Mouse (Mus musculus) thymus, adult 2 months (tissue): ENCODE data around the gene Tenm4. TPM values are rescaled to one million over a fixed set of nuclear protein-coding genes. Genes with fewer than 3 reads are reported as not detected.

Experiments used
- DNase-seq: peaks from one replicate; pipeline ENCODE4 v3.0.0; 2021
- H3K27ac ChIP-seq: fragments of 200-500 bp; 2 replicates; pipeline ENCODE4 v1.5.1; 2012; ENCODE audit warnings: low read length, control low read depth; ENCODE audit not compliant: control insufficient read depth, insufficient read depth
- H3K27me3 ChIP-seq: fragments of 200-500 bp; 2 replicates; pipeline ENCODE4 v1.6.1; 2012; ENCODE audit warnings: mild to moderate bottlenecking, low read length, moderate library complexity, mixed read lengths; ENCODE audit not compliant: control insufficient read depth, insufficient read depth
- H3K36me3 ChIP-seq: fragments of 200-500 bp; 2 replicates; pipeline ENCODE4 v1.6.1; 2012; ENCODE audit warnings: mild to moderate bottlenecking, low read length, moderate library complexity; ENCODE audit not compliant: control insufficient read depth, insufficient read depth
- H3K4me1 ChIP-seq: fragments of 200-500 bp; replicated peaks from 2 replicates; pipeline ENCODE4 v1.6.1; 2012; ENCODE audit warnings: low read length; ENCODE audit not compliant: control insufficient read depth, insufficient read depth
- H3K4me3 ChIP-seq: fragments of 200-500 bp; 2 replicates; pipeline ENCODE4 v1.5.1; 2012; ENCODE audit warnings: mild to moderate bottlenecking, low read length, control low read depth, moderate library complexity; ENCODE audit not compliant: control insufficient read depth, insufficient read depth
- CTCF ChIP-seq: fragments of 200-500 bp; IDR thresholded peaks from 2 replicates; pipeline ENCODE4 v1.5.1; 2012; ENCODE audit warnings: mild to moderate bottlenecking, control low read depth, low read length, moderate library complexity, borderline replicate concordance; ENCODE audit not compliant: control insufficient read depth, poor library complexity, insufficient read depth; ENCODE audit errors: extremely low read depth
- POLR2A ChIP-seq: fragments of 200-500 bp; IDR thresholded peaks from 2 replicates; pipeline ENCODE4 v1.6.1; 2012; ENCODE audit warnings: mild to moderate bottlenecking, low read length, control low read depth, moderate library complexity; ENCODE audit not compliant: control insufficient read depth, poor library complexity, insufficient read depth; ENCODE audit errors: extremely low read depth
- WGBS: fragments of 180-500 bp; shearing (Covaris S2); methylation state at CpG from one replicate; pipeline ENCODE4 v1.1.7; 2018; 5-methylcytosine and 5-hydroxymethylcytosine counted together
- polyA plus RNA-seq: library from polyadenylated mRNA; depleted of rRNA; stranded (reverse); fragments of >200 nt; gene quantifications from 2 replicates; pipeline ENCODE4 v1.2.3, GENCODE M21; 2012

Gene Tenm4
- polyA plus RNA-seq, 1 experiment, result 2.7 TPM

DNA sequence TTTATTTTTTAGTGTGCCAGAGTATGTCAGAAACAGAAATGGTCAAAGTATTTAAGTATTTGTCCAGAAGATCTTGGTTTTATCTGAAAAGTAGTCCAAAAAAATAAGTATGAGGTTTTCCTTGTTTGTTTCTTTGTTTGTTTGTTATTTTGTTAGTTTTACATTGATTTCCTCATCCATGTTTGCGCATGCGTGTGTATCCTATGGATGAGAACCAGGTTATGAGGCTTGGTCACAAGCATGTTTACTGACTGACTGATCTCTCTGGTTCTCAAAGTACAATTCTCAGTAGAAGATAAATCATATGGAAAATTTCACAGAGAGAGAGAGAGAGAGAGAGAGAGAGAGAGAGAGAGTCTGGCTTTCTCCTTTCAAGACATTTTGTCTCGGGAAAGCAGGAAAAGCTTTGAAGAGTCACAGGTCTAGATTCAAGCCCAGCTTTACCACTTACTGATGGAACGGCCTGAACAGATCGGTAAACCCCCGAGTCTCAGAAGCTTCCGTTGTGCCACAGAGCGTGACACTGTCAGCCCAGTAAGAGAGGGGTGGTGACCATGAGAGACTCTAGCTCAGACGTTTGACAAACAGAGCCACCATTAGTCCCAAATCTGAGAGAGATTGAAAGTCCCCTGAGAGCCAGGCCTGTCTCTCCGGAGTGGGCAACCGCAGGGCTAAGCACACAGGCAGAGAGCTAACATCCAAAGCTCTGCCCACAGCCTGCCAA, 487.0 kb downstream of the Tenm4 start:
- H3K27ac ChIP-seq, result no peak overlapping the region
- H3K36me3 ChIP-seq, result no peaks in the 10 kb centered on the region
- TF ChIP-seq POLR2A, result no peak
- TF ChIP-seq CTCF, result no peak
- no peak for DNase-seq
- 90% methylated on average over 11 of the region's 11 CpGs for WGBS
- H3K4me1 ChIP-seq, result no peaks in the 10 kb centered on the region
- no peak overlapping the region for H3K4me3 ChIP-seq
- H3K27me3 ChIP-seq, result no peaks in the 10 kb centered on the region

DNA sequence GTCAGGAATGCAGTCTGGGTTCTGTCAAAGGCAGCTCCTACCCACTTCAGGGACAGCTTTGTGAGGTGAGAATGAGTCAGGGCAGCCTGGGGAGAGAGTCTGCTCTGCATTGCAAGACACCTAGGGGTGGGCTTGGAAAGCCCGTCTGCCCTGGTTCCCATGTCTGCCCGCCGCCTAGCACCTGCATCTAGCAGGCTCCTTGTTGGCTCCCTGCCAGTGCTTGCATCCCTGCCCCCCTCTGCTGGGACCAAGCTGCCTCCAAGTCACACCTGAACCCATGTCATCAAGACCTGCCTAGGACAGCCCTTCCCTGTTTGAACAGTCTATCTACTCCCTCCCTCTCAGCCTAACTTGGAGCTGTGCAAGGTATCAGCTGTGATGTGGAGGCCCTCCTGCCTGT, 489.9 kb downstream of the Tenm4 start:
- H3K27ac ChIP-seq, result no peak overlapping the region
- no peaks in the 10 kb centered on the region for H3K27me3 ChIP-seq
- no peaks in the 10 kb centered on the region for H3K36me3 ChIP-seq
- no peak for DNase-seq
- H3K4me3 ChIP-seq, result no peak overlapping the region
- TF ChIP-seq CTCF (no peak), POLR2A (no peak)
- 77% methylated on average over 3 of the region's 3 CpGs for WGBS
- no peaks in the 10 kb centered on the region for H3K4me1 ChIP-seq

DNA sequence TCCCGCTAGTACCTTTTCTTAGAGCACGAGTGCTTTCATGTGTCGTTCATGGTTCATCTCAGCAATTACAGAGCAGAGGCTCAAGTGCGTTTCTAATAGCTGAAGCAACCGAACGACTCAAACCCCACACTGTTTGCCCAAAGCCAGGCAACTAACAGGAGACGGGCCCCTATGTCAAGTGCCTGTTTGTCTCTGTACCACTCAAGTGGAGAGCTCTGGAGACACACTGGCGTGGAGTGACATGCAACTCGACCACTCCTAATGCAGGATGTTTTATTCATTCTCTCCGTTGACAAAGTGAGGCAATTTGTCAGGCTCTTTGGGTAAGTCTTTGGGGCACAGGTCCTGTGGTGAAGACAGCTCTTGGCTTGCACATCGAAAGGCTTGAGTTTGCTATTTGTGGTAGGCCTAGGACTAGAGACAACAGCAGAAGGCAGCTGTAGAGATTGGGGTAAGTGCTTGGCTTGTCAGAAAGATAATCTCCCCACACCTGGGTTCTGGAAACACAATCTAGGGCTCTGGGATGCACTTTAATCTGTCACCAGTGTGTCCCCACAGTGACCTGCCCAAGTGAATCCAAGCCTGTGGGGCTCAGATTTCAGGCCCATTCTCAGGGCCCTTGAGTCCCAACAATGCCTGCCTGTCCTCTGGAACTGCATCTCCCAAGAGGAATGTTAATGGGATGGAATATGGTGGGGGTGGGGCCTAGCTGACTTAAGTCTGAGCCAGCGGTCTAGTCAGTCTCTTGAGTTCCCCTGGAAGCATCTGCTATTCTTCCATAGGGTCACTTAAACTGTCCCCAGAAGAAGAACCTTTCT, 490.5 kb downstream of the Tenm4 start:
- no peak overlapping the region for H3K27ac ChIP-seq
- no peak for DNase-seq
- WGBS, result 92% methylated on average over 12 of the region's 12 CpGs
- TF ChIP-seq POLR2A, result no peak
- TF ChIP-seq CTCF, result no peak
- H3K4me3 ChIP-seq, result no peak overlapping the region
- H3K27me3 ChIP-seq, result no peaks in the 10 kb centered on the region
- H3K36me3 ChIP-seq, result no peaks in the 10 kb centered on the region
- no peaks in the 10 kb centered on the region for H3K4me1 ChIP-seq

DNA sequence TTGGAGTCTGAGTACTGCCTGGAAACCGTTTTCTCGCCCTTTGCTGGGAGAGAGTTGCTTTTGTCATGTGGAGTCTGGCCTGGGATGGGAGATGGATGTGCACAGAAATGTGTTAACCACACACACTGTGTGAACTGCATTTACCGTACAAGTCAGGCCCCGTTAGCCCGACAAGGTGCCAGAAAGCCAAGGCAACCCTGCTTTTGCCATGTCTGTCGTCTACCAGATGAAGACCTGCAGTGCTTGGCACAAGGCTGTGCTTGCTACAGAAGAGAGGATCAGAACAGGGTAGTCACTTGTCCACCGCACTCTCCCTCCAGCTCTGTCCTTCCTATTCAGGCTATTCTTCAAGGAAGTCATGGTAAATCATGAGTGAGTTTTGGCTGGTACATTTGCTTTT, 492.3 kb downstream of the Tenm4 start:
- Histone ChIP-seq H3K4me3 (no peak overlapping the region), H3K4me1 (no peaks in the 10 kb centered on the region), H3K27ac (no peak overlapping the region), H3K36me3 (no peaks in the 10 kb centered on the region), H3K27me3 (no peaks in the 10 kb centered on the region)
- WGBS, result 95% methylated on average over 7 of the region's 7 CpGs
- DNase-seq, result no peak
- no peak for TF ChIP-seq POLR2A
- no peak for TF ChIP-seq CTCF

DNA sequence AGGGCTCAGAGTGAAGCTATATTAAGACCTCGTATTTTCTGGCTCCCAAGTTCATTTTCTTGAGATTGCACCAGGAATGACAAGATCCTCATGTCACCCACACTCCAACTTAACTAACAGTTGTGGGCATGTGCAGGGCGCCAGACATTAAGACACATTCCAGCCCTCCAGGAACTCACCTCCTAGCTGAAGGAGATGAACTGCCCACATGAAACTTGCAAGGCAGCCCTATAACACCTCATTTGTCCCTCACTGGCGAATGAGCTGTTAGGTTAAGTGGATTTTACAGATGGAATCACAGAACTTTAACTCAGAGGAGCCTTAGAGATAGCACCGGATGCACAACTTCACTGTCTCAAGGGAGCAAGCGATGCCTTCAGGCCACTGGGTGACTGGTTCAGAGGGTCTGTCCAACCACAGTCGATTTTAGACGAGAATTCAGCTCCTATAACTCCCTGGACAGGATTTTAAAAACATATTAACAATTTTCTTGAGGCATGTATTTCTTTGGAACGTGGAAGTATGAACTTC, 495.4 kb downstream of the Tenm4 start:
- WGBS, result 91% methylated on average over 8 of the region's 8 CpGs
- no peaks in the 10 kb centered on the region for H3K4me1 ChIP-seq
- no peak overlapping the region for H3K4me3 ChIP-seq
- H3K27me3 ChIP-seq, result no peaks in the 10 kb centered on the region
- H3K27ac ChIP-seq, result no peak overlapping the region
- H3K36me3 ChIP-seq, result no peaks in the 10 kb centered on the region
- TF ChIP-seq POLR2A, result no peak
- DNase-seq, result no peak

DNA sequence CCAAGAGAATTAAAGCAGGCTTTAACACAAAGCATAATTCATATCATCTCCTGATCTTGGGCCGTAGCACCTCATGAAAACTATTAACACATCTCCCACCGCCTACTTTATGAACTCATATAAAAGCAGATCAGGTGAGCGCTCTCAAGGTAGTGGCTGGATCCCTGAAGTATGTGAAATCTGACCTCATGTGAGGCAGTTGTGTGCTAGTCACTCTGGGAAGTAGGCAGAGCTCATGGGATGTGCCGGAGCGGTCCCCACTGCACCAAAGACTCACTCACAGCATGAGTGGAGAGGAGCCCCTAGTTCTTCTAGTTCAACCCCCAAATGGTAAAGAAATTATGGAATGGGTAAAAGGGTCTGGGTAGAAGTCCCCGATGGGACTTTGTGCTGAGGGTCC, 496.6 kb downstream of the Tenm4 start:
- WGBS, result 95% methylated on average over 6 of the region's 6 CpGs
- H3K27me3 ChIP-seq, result no peaks in the 10 kb centered on the region

More for the DNA sequence above, 496.6 kb downstream of the Tenm4 start:
- Histone ChIP-seq H3K27ac (no peak overlapping the region), H3K4me1 (no peaks in the 10 kb centered on the region), H3K4me3 (no peak overlapping the region), H3K36me3 (no peaks in the 10 kb centered on the region)
- no peak for DNase-seq
- TF ChIP-seq POLR2A (no peak), CTCF (no peak)
